Mouse (Mus musculus) forebrain, embryonic 15.5 days (tissue): ENCODE results near the gene Hspa8. TPM values are rescaled to one million over a fixed set of nuclear protein-coding genes. Genes with fewer than 3 reads are reported as not detected.

Experiments
- ATAC-seq: fragments of 200-750 bp; cut with Nextera tagmentation; replicated peaks from 2 replicates; pipeline ENCODE4 v1.8.0; 2017; ENCODE audit warnings: mild to moderate bottlenecking, moderate TSS enrichment, moderate library complexity
- H3K27ac ChIP-seq: fragments of 300-500 bp; sonication (generic); replicated peaks from 2 replicates; pipeline ENCODE4 v1.5.1; 2015; ENCODE audit warnings: mild to moderate bottlenecking, inconsistent platforms
- H3K27me3 ChIP-seq: fragments of 300-500 bp; sonication (generic); 2 replicates; pipeline ENCODE4 v1.6.1; 2015; ENCODE audit warnings: inconsistent platforms
- H3K36me3 ChIP-seq: fragments of 300-500 bp; sonication (generic); 2 replicates; pipeline ENCODE4 v1.6.1; 2015; ENCODE audit warnings: mild to moderate bottlenecking, inconsistent platforms
- H3K4me1 ChIP-seq: fragments of 300-500 bp; sonication (generic); 2 replicates; pipeline ENCODE4 v1.6.1; 2015; ENCODE audit warnings: inconsistent platforms
- H3K4me2 ChIP-seq: fragments of 300-500 bp; sonication (generic); replicated peaks from 2 replicates; pipeline ENCODE4 v1.6.1; 2015; ENCODE audit warnings: mild to moderate bottlenecking, inconsistent platforms
- H3K4me3 ChIP-seq: fragments of 300-500 bp; sonication (generic); 2 replicates; pipeline ENCODE4 v1.5.1; 2015; ENCODE audit warnings: mild to moderate bottlenecking, inconsistent platforms
- H3K9ac ChIP-seq: fragments of 300-500 bp; sonication (generic); replicated peaks from 2 replicates; pipeline ENCODE4 v1.6.1; 2015; ENCODE audit warnings: mild to moderate bottlenecking, inconsistent platforms
- H3K9me3 ChIP-seq: fragments of 300-500 bp; sonication (generic); 2 replicates; pipeline ENCODE4 v1.6.1; 2016; ENCODE audit warnings: inconsistent platforms
- WGBS: fragments of 180-500 bp; shearing (Covaris S2); methylation state at CpG from one replicate; pipeline ENCODE4 v1.1.7; 2015; ENCODE audit warnings: mixed read lengths; 5-methylcytosine and 5-hydroxymethylcytosine counted together
- polyA plus RNA-seq: library from polyadenylated mRNA; unstranded; fragments of >200 nt; fragmentation: Nextera tagmentation; extraction: Ambion mirVana; gene quantifications from 2 replicates; pipeline ENCODE4 v1.2.1, GENCODE M21; 2015

Hspa8 gene
- polyA plus RNA-seq, 1 experiment from 2014 or later: 3,198 TPM

GRCm38 (mm10) chr9:40834569-40834968 is 33.8 kb downstream of the Hspa8 start:
- no peaks in the 10 kb centered on the region for H3K9me3 ChIP-seq
- H3K4me1 ChIP-seq: no peaks in the 10 kb centered on the region
- 5% methylated on average over 12 of the region's 12 CpGs for WGBS
- no peaks in the 10 kb centered on the region for H3K27me3 ChIP-seq
- ATAC-seq: 0 out of 2 replicates have a peak, but pooled peaks have one; percentile 29
- H3K4me2 ChIP-seq: no peak overlapping the region
- H3K9ac ChIP-seq: no peak overlapping the region
- no peaks in the 10 kb centered on the region for H3K36me3 ChIP-seq
- no peak overlapping the region for H3K27ac ChIP-seq
- no peak overlapping the region for H3K4me3 ChIP-seq

GRCm38 (mm10) chr9:40836681-40837080 is 35.9 kb downstream of the Hspa8 start:
- Histone ChIP-seq H3K4me2 (no peak overlapping the region), H3K4me1 (no peaks in the 10 kb centered on the region), H3K4me3 (no peak overlapping the region), H3K9me3 (no peaks in the 10 kb centered on the region), H3K36me3 (no peaks in the 10 kb centered on the region), H3K27me3 (no peaks in the 10 kb centered on the region), H3K27ac (no peak overlapping the region), H3K9ac (no peak overlapping the region)
- no peak for ATAC-seq
- 91% methylated on average over 3 of the region's 3 CpGs for WGBS

GRCm38 (mm10) chr9:40839662-40840061 is 38.9 kb downstream of the Hspa8 start:
- no peak overlapping the region for H3K27ac ChIP-seq
- H3K4me2 ChIP-seq: no peak overlapping the region
- H3K4me3 ChIP-seq: no peak overlapping the region
- no peaks in the 10 kb centered on the region for H3K9me3 ChIP-seq
- 93% methylated on average over 3 of the region's 3 CpGs for WGBS
- no peak overlapping the region for H3K9ac ChIP-seq
- H3K27me3 ChIP-seq: no peaks in the 10 kb centered on the region
- no peak for ATAC-seq
- no peaks in the 10 kb centered on the region for H3K4me1 ChIP-seq
- H3K36me3 ChIP-seq: no peaks in the 10 kb centered on the region

- H3K4me3 ChIP-seq: no peak overlapping the region
- H3K9me3 ChIP-seq: no peaks in the 10 kb centered on the region
- no peak overlapping the region for H3K9ac ChIP-seq
- WGBS: 13% methylated on average over 2 of the region's 2 CpGs
- no peak for ATAC-seq
- H3K4me2 ChIP-seq: no peak overlapping the region
- H3K27ac ChIP-seq: no peak overlapping the region
- H3K4me1 ChIP-seq: 0 out of 2 replicates have a peak, but pooled peaks cover 2% of the 10 kb centered on the region
- peaks cover 29% of the 10 kb centered on the region; the same call in 1 of the 2 replicates for H3K27me3 ChIP-seq
- H3K36me3 ChIP-seq: no peaks in the 10 kb centered on the region
These were observed 50.7 kb downstream of the Hspa8 start for GRCm38 (mm10) chr9:40851515-40851914.

- peaks cover 77% of the 10 kb centered on the region for H3K27me3 ChIP-seq
- no peaks in the 10 kb centered on the region for H3K9me3 ChIP-seq
- peak overlapping the region; percentile 49 for H3K4me2 ChIP-seq
- no peaks in the 10 kb centered on the region for H3K36me3 ChIP-seq
- peaks cover 4% of the 10 kb centered on the region; the same call in 1 of the 2 replicates for H3K4me1 ChIP-seq
- peak overlapping the region; percentile 30 for H3K4me3 ChIP-seq
- peak overlapping the region; percentile 19 for H3K9ac ChIP-seq
- no peak overlapping the region for H3K27ac ChIP-seq
- 2% methylated on average over 21 of the region's 21 CpGs for WGBS
- peak; percentile 71; the same call in 1 of the 2 replicates for ATAC-seq
These were observed 57.8 kb downstream of the Hspa8 start for GRCm38 (mm10) chr9:40858461-40859160.

GRCm38 (mm10) chr9:40859196-40859595 is 58.4 kb downstream of the Hspa8 start:
- peaks cover 4% of the 10 kb centered on the region; the same call in 1 of the 2 replicates for H3K4me1 ChIP-seq
- H3K4me3 ChIP-seq: peak overlapping the region; percentile 30
- 1% methylated on average over 9 of the region's 9 CpGs for WGBS
- no peaks in the 10 kb centered on the region for H3K36me3 ChIP-seq
- H3K9ac ChIP-seq: no peak overlapping the region
- H3K4me2 ChIP-seq: peak overlapping the region; percentile 49
- ATAC-seq: 0 out of 2 replicates have a peak, but pooled peaks have one; percentile 41
- H3K9me3 ChIP-seq: no peaks in the 10 kb centered on the region
- peaks cover 78% of the 10 kb centered on the region for H3K27me3 ChIP-seq
- H3K27ac ChIP-seq: no peak overlapping the region

Other genes starting within 250 kb of the Hspa8 start
- not detected in 2 replicates for gene Gm21915, start 130.4 kb upstream of the Hspa8 start, polyA plus RNA-seq
- 53.9 and 56.3 TPM in 2 replicates for gene Clmp, start 115.0 kb upstream of the Hspa8 start, polyA plus RNA-seq
- gene Bsx, start 73.1 kb downstream of the Hspa8 start, polyA plus RNA-seq: 0.91 and 2.9 TPM in 2 replicates
- 0.27 and 0.99 TPM in 2 replicates for gene Jhy, start 163.1 kb downstream of the Hspa8 start, polyA plus RNA-seq
- not detected in 2 replicates for gene Crtam, start 203.6 kb downstream of the Hspa8 start, polyA plus RNA-seq